Mouse (Mus musculus) cerebellum, adult 2 months (tissue): ENCODE results near the gene Zfp706. TPM values are rescaled to one million over a fixed set of nuclear protein-coding genes. Genes with fewer than 3 reads are reported as not detected.
A peak's percentile ranks its signal among the peaks of the same experiment; 100 is the strongest.

Experiments used
- DNase-seq, 2 experiments: peaks; one replicate each; pipeline ENCODE4 v3.0.0; 2021
- H3K27ac ChIP-seq: fragments of 200-500 bp; 2 replicates; pipeline ENCODE4 v1.5.1; 2012; ENCODE audit warnings: low read length, control low read depth, inconsistent platforms; ENCODE audit not compliant: insufficient read depth
- H3K27me3 ChIP-seq: fragments of 200-500 bp; 2 replicates; pipeline ENCODE4 v1.6.1; 2012; ENCODE audit warnings: inconsistent platforms, mild to moderate bottlenecking, low read length, moderate library complexity; ENCODE audit not compliant: control insufficient read depth, insufficient read depth
- H3K4me1 ChIP-seq: fragments of 200-500 bp; 2 replicates; pipeline ENCODE4 v1.6.1; 2011; ENCODE audit warnings: low read length; ENCODE audit not compliant: control insufficient read depth, insufficient read depth
- H3K4me3 ChIP-seq: fragments of 200-500 bp; replicated peaks from 2 replicates; pipeline ENCODE3; 2011; ENCODE audit warnings: mild to moderate bottlenecking, low read depth, low read length, control low read depth; ENCODE audit not compliant: insufficient read depth
- CTCF ChIP-seq: fragments of 200-500 bp; IDR thresholded peaks from 2 replicates; pipeline ENCODE4 v1.5.1; 2011; ENCODE audit warnings: low read depth, mild to moderate bottlenecking, control low read depth, low read length, moderate library complexity, borderline replicate concordance; ENCODE audit not compliant: insufficient read depth
- POLR2A ChIP-seq: fragments of 200-500 bp; IDR thresholded peaks from 2 replicates; pipeline ENCODE4 v1.6.1; 2011; ENCODE audit warnings: low read length, control low read depth, borderline replicate concordance; ENCODE audit not compliant: insufficient read depth
- WGBS: fragments of 180-500 bp; shearing (Covaris S2); methylation state at CpG from one replicate; pipeline ENCODE4 v1.1.7; 2018; 5-methylcytosine and 5-hydroxymethylcytosine counted together
- polyA plus RNA-seq: library from polyadenylated mRNA; depleted of rRNA; stranded (reverse); fragments of >200 nt; gene quantifications from 2 replicates; pipeline ENCODE4 v1.2.3, GENCODE M21; 2012

Zfp706 gene
- polyA plus RNA-seq, 1 experiment = 125 TPM

DNA sequence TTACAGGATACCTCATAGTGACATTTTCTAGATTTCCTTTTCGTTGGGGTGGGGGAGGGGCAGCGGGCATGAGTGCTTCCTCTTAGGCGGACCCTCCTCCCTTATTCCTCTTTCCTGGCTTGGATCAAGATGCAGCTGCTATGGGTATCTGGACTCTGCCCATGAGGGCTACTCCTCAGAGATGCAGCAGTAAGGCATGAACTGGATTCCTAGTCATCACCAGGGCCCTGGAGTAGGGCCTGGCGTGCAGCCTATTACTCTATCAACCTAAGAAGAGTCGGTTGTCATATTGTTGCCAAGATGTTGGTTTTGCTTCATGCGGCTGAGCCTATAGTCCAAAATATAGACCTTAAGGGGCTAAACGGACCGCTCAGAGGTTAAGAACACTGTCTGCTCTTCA, 27.3 kb downstream of the Zfp706 start:
- peaks cover 7% of the 10 kb centered on the region for H3K4me1 ChIP-seq
- no peak for TF ChIP-seq CTCF
- no peak for TF ChIP-seq POLR2A
- H3K27ac ChIP-seq = peak overlapping the region; percentile 72
- 18% methylated on average over 8 of the region's 8 CpGs for WGBS
- DNase-seq = peak; percentile 37 to 41
- H3K27me3 ChIP-seq = no peaks in the 10 kb centered on the region
- H3K4me3 ChIP-seq = peak overlapping the region; percentile 66

DNA sequence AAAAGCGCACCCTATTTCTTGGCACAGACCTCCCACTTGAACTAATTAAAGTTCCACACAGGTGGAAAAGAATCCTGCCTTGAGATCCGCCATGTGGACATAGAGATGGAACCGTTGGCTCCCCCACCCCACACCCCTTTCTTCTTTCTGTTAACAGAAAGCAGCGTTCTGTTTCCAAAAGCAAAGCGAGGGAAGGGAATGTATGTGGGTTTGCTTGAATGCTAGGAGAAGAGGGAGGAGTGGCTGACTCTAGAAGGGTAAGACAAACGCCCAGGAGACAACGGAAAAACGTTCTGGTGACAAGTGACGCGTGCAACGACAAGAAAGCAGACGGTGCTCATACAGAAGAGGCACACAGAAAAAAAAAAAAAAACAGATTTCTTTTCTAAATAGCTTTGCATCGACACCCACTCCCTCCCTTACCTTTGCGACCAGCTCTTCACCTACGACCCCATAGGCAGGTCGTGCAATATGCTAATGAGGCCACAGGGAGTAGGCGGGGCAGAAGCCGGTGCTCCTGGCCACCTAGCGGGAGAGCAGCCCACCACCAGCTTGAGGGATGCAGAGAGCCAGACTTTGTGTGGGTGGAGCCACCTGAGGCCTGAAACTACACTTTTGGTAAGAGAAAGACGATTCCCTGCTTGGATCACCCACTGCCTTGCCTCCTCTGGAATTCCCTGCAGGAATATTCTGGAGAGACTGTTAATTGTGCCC, 27.9 kb downstream of the Zfp706 start:
- peak overlapping the region; percentile 66 for H3K4me3 ChIP-seq
- H3K27ac ChIP-seq = peak overlapping the region; percentile 72
- peak; percentile 71 to 74 for DNase-seq
- no peaks in the 10 kb centered on the region for H3K27me3 ChIP-seq
- WGBS = 2% methylated on average over 20 of the region's 20 CpGs
- peaks cover 2% of the 10 kb centered on the region; the same call in 1 of the 2 replicates for H3K4me1 ChIP-seq
- TF ChIP-seq POLR2A (no peak), CTCF (peak; percentile 52)

DNA sequence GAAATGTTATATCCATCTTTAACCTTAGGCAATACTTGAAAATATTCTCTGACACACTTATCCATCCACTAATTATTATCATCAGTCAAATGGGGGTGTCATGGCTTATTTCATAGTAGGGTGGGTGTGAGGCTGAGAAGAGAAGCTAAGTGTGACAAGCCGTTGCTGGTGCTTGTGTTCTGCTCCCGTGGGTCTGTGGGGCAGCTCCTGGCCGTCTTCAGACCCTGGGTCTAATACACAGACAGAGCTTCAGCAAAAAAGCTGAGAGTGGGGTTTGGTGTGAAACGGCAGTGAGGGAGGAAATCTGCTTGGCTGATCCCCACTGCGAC, 28.4 kb downstream of the Zfp706 start:
- H3K4me1 ChIP-seq = peaks cover 2% of the 10 kb centered on the region; the same call in 1 of the 2 replicates
- H3K27me3 ChIP-seq = no peaks in the 10 kb centered on the region
- peak overlapping the region; percentile 66 for H3K4me3 ChIP-seq
- DNase-seq = no peak
- H3K27ac ChIP-seq = peak overlapping the region; percentile 72
- 6% methylated on average over 5 of the region's 5 CpGs for WGBS
- TF ChIP-seq CTCF (no peak), POLR2A (no peak)

DNA sequence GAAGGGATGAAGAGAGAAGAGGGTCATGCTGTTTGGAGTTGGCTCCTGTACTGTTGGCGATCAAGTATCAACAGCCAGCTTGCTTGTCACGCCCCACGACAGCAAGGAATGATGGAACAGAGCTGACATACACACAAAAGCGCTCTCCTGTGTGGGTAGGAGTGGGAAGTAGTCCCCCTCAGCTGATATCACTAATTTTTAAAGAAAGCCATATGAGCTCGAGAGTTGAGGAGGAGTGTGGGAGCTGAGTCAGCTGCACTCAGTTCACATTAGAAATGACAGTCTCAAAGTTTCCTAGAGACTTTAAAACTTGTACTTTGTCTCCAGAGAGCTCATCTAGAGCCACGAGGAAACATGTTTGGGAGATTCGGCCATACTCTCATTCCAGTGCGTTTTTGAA, 29.8 kb downstream of the Zfp706 start:
- DNase-seq = no peak

DNA sequence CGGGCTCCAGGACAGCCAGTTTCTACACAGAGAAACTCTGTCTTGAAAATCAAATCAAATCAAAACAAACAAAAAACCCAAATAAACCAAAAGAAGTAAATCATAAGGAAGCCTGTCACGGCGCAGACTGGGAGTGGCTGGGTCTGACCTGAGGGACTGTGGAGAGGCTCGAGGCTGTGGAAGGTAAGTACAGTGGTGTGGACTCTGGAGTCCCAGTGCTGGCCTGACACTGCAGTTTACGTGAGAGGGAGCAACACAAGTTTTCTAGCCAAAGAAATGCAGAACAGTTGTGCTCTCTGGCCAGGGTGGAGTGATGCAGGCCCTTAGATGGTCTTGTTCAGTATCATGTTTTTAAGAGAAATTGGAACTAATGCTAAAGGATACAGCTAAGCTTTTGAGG, 31.9 kb downstream of the Zfp706 start:
- Histone ChIP-seq H3K4me3 (no peak overlapping the region), H3K27me3 (no peaks in the 10 kb centered on the region), H3K4me1 (peaks cover 2% of the 10 kb centered on the region), H3K27ac (no peak overlapping the region)
- no peak for DNase-seq
- TF ChIP-seq CTCF (no peak), POLR2A (no peak)
- WGBS = 89% methylated on average over 5 of the region's 5 CpGs

More for the DNA sequence above, 29.8 kb downstream of the Zfp706 start:
- H3K27ac ChIP-seq = no peak overlapping the region
- no peaks in the 10 kb centered on the region for H3K27me3 ChIP-seq
- peaks cover 2% of the 10 kb centered on the region for H3K4me1 ChIP-seq
- TF ChIP-seq POLR2A = no peak
- no peak for TF ChIP-seq CTCF
- 82% methylated on average over 8 of the region's 8 CpGs for WGBS
- H3K4me3 ChIP-seq = no peak overlapping the region

DNA sequence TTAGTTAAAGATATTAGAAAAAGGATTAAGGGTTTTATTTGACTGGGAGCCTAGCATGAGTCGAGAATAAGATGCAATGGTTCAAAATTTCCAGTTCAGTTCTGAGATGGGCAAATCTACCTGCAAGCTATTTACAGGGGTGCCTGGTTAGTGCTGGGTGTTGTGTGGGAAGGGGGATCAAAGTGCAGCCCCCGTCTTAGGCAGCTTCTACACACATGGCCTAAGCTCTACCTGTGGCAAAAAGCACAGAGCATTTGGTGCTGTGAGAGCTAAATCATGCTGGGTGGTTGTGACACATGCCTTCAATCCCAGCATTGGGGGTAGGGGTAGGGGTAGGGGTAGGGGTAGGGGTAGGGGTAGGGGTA, 32.3 kb downstream of the Zfp706 start:
- 97% methylated on average over 2 of the region's 2 CpGs for WGBS
- TF ChIP-seq CTCF (no peak), POLR2A (no peak)
- peaks cover 1% of the 10 kb centered on the region for H3K4me1 ChIP-seq

DNA sequence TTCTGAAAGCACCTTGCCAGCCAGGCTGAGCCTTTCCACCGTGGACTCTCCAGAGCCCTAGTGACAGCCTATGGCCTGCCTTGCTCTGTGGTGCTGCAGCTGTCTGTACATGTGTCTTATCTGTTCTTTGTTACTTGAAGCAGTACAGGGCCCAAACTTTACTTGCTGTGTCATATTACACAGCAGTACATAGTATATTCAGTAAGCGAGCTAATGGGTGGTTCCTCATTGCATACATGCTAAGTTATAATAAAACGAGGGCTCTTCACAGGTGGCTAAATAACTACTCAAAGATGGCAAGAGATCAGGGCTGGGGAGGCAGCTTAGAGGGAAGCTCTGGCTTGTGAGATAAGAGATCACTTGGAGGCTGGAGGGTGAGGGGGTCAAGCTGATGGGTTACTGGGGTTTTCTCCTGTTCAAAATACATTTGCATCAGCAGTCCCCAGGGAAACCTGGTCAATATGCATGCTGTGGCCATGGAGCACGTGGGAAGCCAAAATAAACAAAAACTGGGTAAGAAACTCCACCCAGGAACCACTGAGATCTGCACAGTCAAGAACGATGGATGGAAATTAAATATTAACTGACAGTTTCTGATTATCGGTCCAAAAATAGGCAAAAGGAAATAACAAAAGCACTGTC, 32.8 kb downstream of the Zfp706 start:
- Histone ChIP-seq H3K4me1 (no peaks in the 10 kb centered on the region; the same call in none of the 2 replicates), H3K27me3 (no peaks in the 10 kb centered on the region), H3K4me3 (no peak overlapping the region), H3K27ac (no peak overlapping the region)
- no peak for DNase-seq
- TF ChIP-seq CTCF (no peak), POLR2A (no peak)
- WGBS = 76% methylated on average over 6 of the region's 6 CpGs

More for the DNA sequence above, 32.3 kb downstream of the Zfp706 start:
- H3K27me3 ChIP-seq = no peaks in the 10 kb centered on the region
- H3K4me3 ChIP-seq = no peak overlapping the region
- H3K27ac ChIP-seq = no peak overlapping the region
- no peak for DNase-seq

DNA sequence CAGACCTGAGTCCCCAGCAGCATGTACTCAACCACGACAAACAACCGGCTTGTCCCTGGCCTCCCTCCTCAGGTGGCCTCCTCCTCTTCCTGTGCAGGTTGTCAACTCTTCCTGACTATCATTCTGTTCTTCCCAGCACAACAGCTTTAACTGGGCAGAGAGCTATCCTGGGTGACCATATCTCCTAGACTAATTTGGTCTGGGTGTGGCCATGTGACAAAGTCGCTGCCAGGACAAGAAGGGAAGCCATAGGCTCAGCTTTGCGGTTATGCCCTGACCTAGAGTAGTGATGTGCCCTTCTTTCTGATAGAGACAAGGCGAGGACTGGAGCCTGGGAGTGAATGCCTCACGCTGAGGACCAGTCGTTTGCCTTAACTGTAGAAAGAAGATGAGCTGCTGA, 33.9 kb downstream of the Zfp706 start:
- H3K4me1 ChIP-seq = peaks cover 6% of the 10 kb centered on the region
- no peak overlapping the region for H3K4me3 ChIP-seq
- no peaks in the 10 kb centered on the region for H3K27me3 ChIP-seq
- no peak for TF ChIP-seq CTCF
- no peak for TF ChIP-seq POLR2A
- no peak for DNase-seq
- WGBS = 75% methylated on average over 7 of the region's 7 CpGs
- H3K27ac ChIP-seq = no peak overlapping the region
